Mouse (Mus musculus) midbrain, embryonic 14.5 days (tissue): Measurements from ENCODE around the gene Cpa4. TPM values are rescaled to one million over a fixed set of nuclear protein-coding genes. Genes with fewer than 3 reads are reported as not detected.

Experiments
- polyA plus RNA-seq: library from polyadenylated mRNA; unstranded; fragments of >200 nt; fragmentation: Nextera tagmentation; extraction: Ambion mirVana; gene quantifications from 2 replicates; pipeline ENCODE4 v1.2.1, GENCODE M21; 2014

Gene Cpa4
- polyA plus RNA-seq, 1 experiment from 2014 or later, result 1.2 TPM

Other genes starting within 250 kb of the Cpa4 start
- 67.4 and 71.6 TPM in 2 replicates for gene Zc3hc1, start 177.3 kb upstream of the Cpa4 start, polyA plus RNA-seq
- 44.2 and 56.2 TPM in 2 replicates for gene Klhdc10, start 166.5 kb upstream of the Cpa4 start, polyA plus RNA-seq
- 24.8 and 38.2 TPM in 2 replicates for gene Tmem209, start 58.6 kb upstream of the Cpa4 start, polyA plus RNA-seq
- gene Ssmem1, start 58.5 kb upstream of the Cpa4 start, polyA plus RNA-seq, result 0.38 TPM in 1 of 2 replicates, not detected in the other
- gene Cpa2, start 26.8 kb upstream of the Cpa4 start, polyA plus RNA-seq, result 8.5 and 8.7 TPM in 2 replicates
- gene Cpa5, start 42.6 kb downstream of the Cpa4 start, polyA plus RNA-seq, result 0.18 TPM in 1 of 2 replicates, not detected in the other
- 0.50 and 0.61 TPM in 2 replicates for gene Cpa1, start 70.8 kb downstream of the Cpa4 start, polyA plus RNA-seq
- gene Cep41, start 125.4 kb downstream of the Cpa4 start, polyA plus RNA-seq, result 13.3 and 14.2 TPM in 2 replicates
- 297 and 402 TPM in 2 replicates for gene Mest, start 155.2 kb downstream of the Cpa4 start, polyA plus RNA-seq